Mouse (Mus musculus) right cerebral cortex, postnatal 14 days (tissue): ENCODE data around the gene Jun.

Source experiments
- DNase-seq: peaks from one replicate; pipeline ENCODE4 v3.0.0; 2022

The Jun gene

GRCm38 (mm10) chr4:95073214-95073750 lies 21.3 kb upstream of the Jun start:
- DNase-seq, result no peak

GRCm38 (mm10) chr4:95070407-95070806 lies 18.4 kb upstream of the Jun start:
- DNase-seq, result no peak

- no peak for DNase-seq
Observed at GRCm38 (mm10) chr4:95068045-95068948, 16.3 kb upstream of the Jun start.

GRCm38 (mm10) chr4:95063609-95064210 lies 11.7 kb upstream of the Jun start:
- DNase-seq, result no peak

- DNase-seq, result no peak
Observed at GRCm38 (mm10) chr4:95062873-95063272, 10.9 kb upstream of the Jun start.

- DNase-seq, result no peak
Observed at GRCm38 (mm10) chr4:95057264-95057663, 5.2 kb upstream of the Jun start.

- no peak for DNase-seq
Observed at GRCm38 (mm10) chr4:95055276-95055675, 3.3 kb upstream of the Jun start.

- no peak for DNase-seq
Observed at GRCm38 (mm10) chr4:95054336-95054735, 2.3 kb upstream of the Jun start.

GRCm38 (mm10) chr4:95053791-95054117 lies 1.7 kb upstream of the Jun start:
- DNase-seq, result peak; percentile 62

- DNase-seq, result peak; percentile 82
Observed at GRCm38 (mm10) chr4:95053041-95053790, 1.2 kb upstream of the Jun start.

GRCm38 (mm10) chr4:95051311-95051871 lies 631 bp downstream of the Jun start:
- DNase-seq, result peak; percentile 55

GRCm38 (mm10) chr4:95050518-95051278 lies 1.3 kb downstream of the Jun start:
- peak; percentile 78 for DNase-seq

- peak; percentile 73 for DNase-seq
Observed at GRCm38 (mm10) chr4:95049884-95050517, 2.0 kb downstream of the Jun start.

- DNase-seq, result no peak
Observed at GRCm38 (mm10) chr4:95049153-95049552, 2.9 kb downstream of the Jun start.

GRCm38 (mm10) chr4:95048731-95049100 lies 3.3 kb downstream of the Jun start:
- DNase-seq, result no peak

GRCm38 (mm10) chr4:95048021-95048730 lies 3.8 kb downstream of the Jun start:
- DNase-seq, result no peak

GRCm38 (mm10) chr4:95045133-95045532 lies 6.9 kb downstream of the Jun start:
- DNase-seq, result no peak

- DNase-seq, result no peak
Observed at GRCm38 (mm10) chr4:95044721-95045120, 7.3 kb downstream of the Jun start.

- no peak for DNase-seq
Observed at GRCm38 (mm10) chr4:95038024-95038423, 14.0 kb downstream of the Jun start.

GRCm38 (mm10) chr4:95031158-95031557 lies 20.9 kb downstream of the Jun start:
- DNase-seq, result no peak
